9 mouse cellular contexts compared by ENCODE assay signal in the genomic region with DNA sequence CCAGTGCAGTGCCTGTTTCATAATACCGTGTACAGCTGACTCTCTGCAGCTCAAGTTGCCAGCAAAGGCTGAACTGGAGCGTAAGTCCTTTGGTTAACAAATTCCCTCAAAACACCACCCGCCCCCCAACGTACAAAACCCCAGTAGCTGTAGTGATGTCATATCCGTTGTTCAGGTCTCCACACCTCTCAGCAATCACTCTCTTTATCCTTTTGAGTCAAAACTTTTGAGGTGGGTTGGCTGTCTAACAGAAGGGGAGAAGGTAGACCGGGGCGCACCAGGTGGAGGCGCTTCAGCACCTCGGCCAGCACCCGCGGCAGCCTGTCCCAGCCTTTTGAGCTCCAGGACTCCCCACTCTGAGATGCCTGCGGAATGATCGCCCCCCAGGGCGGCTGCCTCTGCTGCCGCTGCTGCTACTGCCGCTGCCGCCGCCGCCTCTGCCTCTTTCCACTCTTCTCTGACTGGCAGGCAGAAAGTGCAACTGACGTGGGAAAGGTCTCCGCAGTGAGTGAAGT. TPM values are rescaled to one million over a fixed set of nuclear protein-coding genes. Genes with fewer than 3 reads are reported as not detected.
A peak's percentile ranks its signal among the peaks of the same experiment; 100 is the strongest.
DNase-seq lines count a peak whose midpoint lies in the region; ATAC-seq lines count a peak whose summit lies in the region.
"Had no signal": no experiment of that assay in that cellular context is flagged by ENCODE, and none has a peak within 500 bp of the region (broad histone marks: within the 10 kb centered on the region; RNA-seq: fewer than 3 reads in every experiment).

Olfm3 (plus strand) TSS at position 155 of the 515 bp plus-strand sequence.

- no peaks in the 10 kb centered on the region for H3K36me3 ChIP-seq in megakaryocyte, embryonic 14.5 days (replicated peaks; ENCODE audit: low read length)
- H3K36me3 ChIP-seq in kidney, embryonic 14.5 days (ENCODE audit: control insufficient read depth, insufficient read depth, low read length), result no peaks in the 10 kb centered on the region
- H3K36me3 ChIP-seq in limb, embryonic 12.5 days, result no peaks in the 10 kb centered on the region

- peak within 1 kb of the TSS; percentile 89 for H3K4me3 ChIP-seq in megakaryocyte, embryonic 14.5 days (replicated peaks)
- H3K4me3 ChIP-seq in kidney, embryonic 14.5 days (ENCODE audit: low read length), result no peak within 1 kb of the TSS
- H3K4me3 ChIP-seq in limb, embryonic 12.5 days (replicated peaks), result no peak within 1 kb of the TSS

- H3K9ac ChIP-seq in kidney, embryonic 14.5 days (ENCODE audit: low read depth, low read length), result no peak within 1 kb of the TSS
- no peak within 1 kb of the TSS for H3K9ac ChIP-seq in limb, embryonic 12.5 days (replicated peaks)

- H3K4me2 ChIP-seq in kidney, embryonic 14.5 days (replicated peaks; ENCODE audit: low read depth, low read length), result no peak within 1 kb of the TSS; the same call in 1 of the 2 replicates
- H3K4me2 ChIP-seq in limb, embryonic 12.5 days, result peak within 1 kb of the TSS; percentile 46

- H3K27me3 ChIP-seq in megakaryocyte, embryonic 14.5 days (replicated peaks), result peaks cover 4% of the 10 kb centered on the region
- H3K27me3 ChIP-seq in kidney, embryonic 14.5 days (ENCODE audit: control insufficient read depth, insufficient read depth, low read length), result no peaks in the 10 kb centered on the region
- no peaks in the 10 kb centered on the region; the same call in 1 of the 2 replicates for H3K27me3 ChIP-seq in limb, embryonic 12.5 days

- peaks cover 15% of the 10 kb centered on the region for H3K4me1 ChIP-seq in megakaryocyte, embryonic 14.5 days
- H3K4me1 ChIP-seq in kidney, embryonic 14.5 days (ENCODE audit: control insufficient read depth, insufficient read depth, low read length), result no peaks in the 10 kb centered on the region
- 0 out of 2 replicates have a peak, but pooled peaks cover 3% of the 10 kb centered on the region for H3K4me1 ChIP-seq in limb, embryonic 12.5 days (replicated peaks)

- WGBS in kidney, embryonic 14.5 days, result 5% methylated on average over 21 of the region's 21 CpGs
- WGBS in limb, embryonic 12.5 days, result 6% methylated on average over 21 of the region's 21 CpGs

- DNase-seq in cerebellum, postnatal 14 days, result peak; percentile 69 to 83
- DNase-seq in frontal cortex, postnatal 14 days (ENCODE audit: low spot score in 2 of 2), result peak; percentile 28 to 43
- DNase-seq in retina, postnatal 1 day, result peak; percentile 72

- no peak for ATAC-seq in megakaryocyte, adult 5-6 weeks (ENCODE audit: poor library complexity, severe bottlenecking)
- peak; percentile 96 for ATAC-seq in kidney, embryonic 14.5 days (ENCODE audit: low FRiP score, low TSS enrichment)
- peak; percentile 93 for ATAC-seq in limb, embryonic 12.5 days (ENCODE audit: insufficient number of reproducible peaks, insufficient read depth, low FRiP score, low TSS enrichment, low read depth)
- no peak for ATAC-seq in erythroblast, adult 5-6 weeks (replicated peaks; ENCODE audit: low FRiP score, poor library complexity, severe bottlenecking)

- no peak within 1 kb of the TSS for H3K27ac ChIP-seq in kidney, embryonic 14.5 days (ENCODE audit: low read depth, low read length)
- no peak within 1 kb of the TSS for H3K27ac ChIP-seq in limb, embryonic 12.5 days
- H3K27ac ChIP-seq: macrophage had no signal

- H3K9me3 ChIP-seq in megakaryocyte, embryonic 14.5 days, result no peaks in the 10 kb centered on the region
- H3K9me3 ChIP-seq in kidney, embryonic 14.5 days (ENCODE audit: control insufficient read depth, low read length), result no peaks in the 10 kb centered on the region
- H3K9me3 ChIP-seq in limb, embryonic 12.5 days, result no peaks in the 10 kb centered on the region

RNA-seq across cellular contexts. Expression of gene Olfm3, which starts in this region (rescaled TPM):
- not detected in 2 replicates for polyA plus RNA-seq in megakaryocyte, embryonic 14.5 days (2012; ENCODE audit: insufficient read depth, low replicate concordance)
- total RNA-seq in megakaryocyte, adult 5-6 weeks (2015), result not detected in 2 replicates
- total RNA-seq in megakaryocyte, adult 5-6 weeks (2017), result not detected in 2 replicates
- 0.04 TPM in 1 of 2 replicates, not detected in the other for polyA plus RNA-seq in kidney, embryonic 14.5 days (2014; fragmentation: Nextera tagmentation; extraction: Ambion mirVana)
- polyA plus RNA-seq in limb, embryonic 12.5 days (2016; fragmentation: Nextera tagmentation; extraction: Ambion mirVana), result 0.05 TPM in 1 of 2 replicates, not detected in the other
- total RNA-seq in erythroblast, adult 5-6 weeks (2015; ENCODE audit: low replicate concordance), result not detected in 2 replicates
- total RNA-seq in erythroblast, adult 5-6 weeks (2017; ENCODE audit: low replicate concordance), result not detected in 2 replicates
- polyA plus RNA-seq: macrophage had no signal

Comparison
In these comparisons a context has a peak if more than half of its experiments do, and no peak if none do; other contexts are left out.
1. Peak in ATAC-seq in kidney, embryonic 14.5 days; RNA of the gene not detected or under 1 TPM.
2. Peak in ATAC-seq and H3K4me2 ChIP-seq in limb, embryonic 12.5 days; RNA of the gene not detected or under 1 TPM.